Mouse (Mus musculus) telencephalon, adult 2 months (tissue): ENCODE measurements around the gene Hist1h3c.
"Not testable (repeated sequence)": the region's sequence is repeated elsewhere in the genome, so short reads cannot be mapped to it uniquely, and the experiment has no call there.

ENCODE experiments used
- DNase-seq: peaks from one replicate; pipeline ENCODE4 v3.0.0-alpha.2; 2011; ENCODE audit warnings: low read depth, low spot score

Gene Hist1h3c

GRCm38 (mm10) chr13:23705751-23706356 lies 39.5 kb downstream of the Hist1h3c start:
- DNase-seq, result no peak

GRCm38 (mm10) chr13:23702801-23703200 lies 42.6 kb downstream of the Hist1h3c start:
- DNase-seq, result not testable (repeated sequence)

- DNase-seq, result no peak
Observed at GRCm38 (mm10) chr13:23702220-23702619, 43.2 kb downstream of the Hist1h3c start.

GRCm38 (mm10) chr13:23700786-23701520 lies 44.4 kb downstream of the Hist1h3c start:
- peak; percentile 58 for DNase-seq

- DNase-seq, result no peak
Observed at GRCm38 (mm10) chr13:23699767-23700166, 45.6 kb downstream of the Hist1h3c start.

- DNase-seq, result no peak
Observed at GRCm38 (mm10) chr13:23698996-23699395, 46.4 kb downstream of the Hist1h3c start.

- DNase-seq, result peak; percentile 99
Observed at GRCm38 (mm10) chr13:23698300-23698693, 47.1 kb downstream of the Hist1h3c start, which contains the start of gene Hist1h4c. Gene Hist1h4c, minus strand, starts transcription at chr13:23698454.

GRCm38 (mm10) chr13:23697491-23698299 lies 47.7 kb downstream of the Hist1h3c start:
- no peak for DNase-seq

- DNase-seq, result no peak
Observed at GRCm38 (mm10) chr13:23696061-23696474, 49.3 kb downstream of the Hist1h3c start.

- no peak for DNase-seq
Observed at GRCm38 (mm10) chr13:23695514-23695913, 49.9 kb downstream of the Hist1h3c start, which contains the start of gene Hist1h1t. Gene Hist1h1t, plus strand, starts transcription at chr13:23695814.
